Mouse (Mus musculus) Muller cell, postnatal 12 days (primary cell): ENCODE data around the gene Clpp.
A peak's percentile ranks its signal among the peaks of the same experiment; 100 is the strongest.

ENCODE experiments used
- DNase-seq: peaks from one replicate; pipeline ENCODE4 v3.0.0-alpha.2; 2015; ENCODE audit errors: inconsistent ontology term

Clpp gene

GRCm38 (mm10) chr17:57030931-57031660 lies 41.0 kb downstream of the Clpp start, which contains the start of gene Khsrp:
Khsrp (minus strand) TSS chr17:57031522.
- DNase-seq, result peak; percentile 52

- peak; percentile 100 for DNase-seq
These were observed 41.7 kb downstream of the Clpp start for GRCm38 (mm10) chr17:57031661-57032420.

- no peak for DNase-seq
These were observed 42.7 kb downstream of the Clpp start for GRCm38 (mm10) chr17:57032854-57033253.

- no peak for DNase-seq
These were observed 48.9 kb downstream of the Clpp start for GRCm38 (mm10) chr17:57038978-57039377.

- no peak for DNase-seq
These were observed 51.4 kb downstream of the Clpp start, which contains the start of gene Slc25a41 for GRCm38 (mm10) chr17:57041554-57041953. Slc25a41 (minus strand) TSS chr17:57041654.
